Comparison of ENCODE assay signal across 9 mouse cellular contexts in the genomic region with DNA sequence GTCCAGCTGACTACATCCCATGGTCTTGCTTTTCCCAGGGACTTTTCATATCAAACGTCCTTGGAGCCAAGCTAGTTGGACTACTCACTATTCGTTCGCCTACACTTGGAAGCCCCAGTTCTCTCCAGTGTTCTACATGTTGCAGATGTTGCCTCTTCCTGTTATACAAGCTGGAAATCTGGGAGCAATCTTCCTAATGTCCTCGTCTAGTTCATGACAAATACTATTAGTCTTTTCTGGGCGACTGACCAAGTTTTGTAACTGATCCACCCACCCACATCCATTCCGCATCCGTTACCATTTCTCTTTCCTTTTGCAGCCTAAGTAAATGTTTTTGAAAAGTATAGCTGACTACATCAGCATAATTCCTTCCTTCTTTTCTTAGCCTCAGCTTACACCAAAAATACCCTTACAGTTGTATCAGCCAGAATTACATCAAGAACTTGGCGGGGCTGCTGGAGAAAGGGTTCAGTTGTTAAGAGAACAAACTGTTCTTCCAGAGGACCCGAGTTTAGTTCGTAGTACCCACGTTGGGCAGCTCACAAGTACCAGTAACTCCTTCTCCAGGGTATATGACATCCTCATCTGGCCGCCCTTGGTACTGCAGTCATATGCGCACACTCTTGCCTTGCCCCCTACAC.
DNase-seq lines count a peak whose midpoint lies in the region; ATAC-seq and TF ChIP-seq lines count a peak whose summit lies in the region.
"Had no signal": no experiment of that assay in that cellular context is flagged by ENCODE, and none has a peak within 500 bp of the region (broad histone marks: within the 10 kb centered on the region; RNA-seq: fewer than 3 reads in every experiment).

No protein-coding gene starts in this region.

- peak; percentile 64; the same call in 1 of the 2 replicates for ATAC-seq in limb, embryonic 14.5 days (ENCODE audit: low FRiP score, low read depth)
- no peak for ATAC-seq in forebrain, embryonic 11.5 days (replicated peaks; ENCODE audit: low FRiP score)

- H3K27ac ChIP-seq in embryonic fibroblast, embryonic 13.5 days (ENCODE audit: insufficient read depth, low read length), result peak overlapping the region; percentile 91
- no peak overlapping the region for H3K27ac ChIP-seq in limb, embryonic 14.5 days (replicated peaks; ENCODE audit: low read depth, low read length)
- no peak overlapping the region for H3K27ac ChIP-seq in forebrain, embryonic 11.5 days (ENCODE audit: low read depth, low read length)
- H3K27ac ChIP-seq: midbrain, embryonic 12.5 days had no signal

- TF ChIP-seq CTCF in embryonic fibroblast, embryonic 13.5 days (IDR thresholded peaks at IDR 0.05; ENCODE audit: borderline replicate concordance, insufficient read depth, low read length), result peak; percentile 20; the same call in 1 of the 2 replicates

- DNase-seq in R1 (ENCODE audit: low read depth, low spot score), result peak; percentile 51
- DNase-seq in heart, postnatal 4 days, result peak; percentile 58
- peak; percentile 91 for DNase-seq in limb, embryonic 14.5 days (ENCODE audit: low spot score)
- DNase-seq in telencephalon, adult 2 months (ENCODE audit: low read depth, low spot score), result peak; percentile 87
- no peak for DNase-seq in forebrain, embryonic 11.5 days (ENCODE audit: low spot score)
- no peak for DNase-seq in cerebellum, adult 9-10 months
- DNase-seq in ovary, postnatal 36 days (ENCODE audit: low spot score), result no peak

- peak; percentile 33; the same call in 1 of the 2 replicates for TF ChIP-seq POLR2A in embryonic fibroblast, embryonic 13.5 days (IDR thresholded peaks at IDR 0.05; ENCODE audit: low read depth, low read length)
- no peak for TF ChIP-seq POLR2A in limb, embryonic 14.5 days (IDR thresholded peaks at IDR 0.05; ENCODE audit: borderline replicate concordance, extremely low read depth, insufficient read depth, insufficient read length)

- no peaks in the 10 kb centered on the region for H3K36me3 ChIP-seq in limb, embryonic 14.5 days (ENCODE audit: control insufficient read depth, insufficient read depth, low read length)
- no peaks in the 10 kb centered on the region for H3K36me3 ChIP-seq in forebrain, embryonic 11.5 days (ENCODE audit: control insufficient read depth, insufficient read depth, low read length)
- H3K36me3 ChIP-seq: midbrain, embryonic 12.5 days had no signal

- H3K4me1 ChIP-seq in embryonic fibroblast, embryonic 13.5 days (ENCODE audit: control insufficient read depth, insufficient read depth, low read length), result peaks cover 6% of the 10 kb centered on the region
- H3K4me1 ChIP-seq in limb, embryonic 14.5 days (ENCODE audit: control insufficient read depth, insufficient read depth, low read length), result peaks cover 9% of the 10 kb centered on the region; the same call in 1 of the 2 replicates
- no peaks in the 10 kb centered on the region for H3K4me1 ChIP-seq in forebrain, embryonic 11.5 days (replicated peaks; ENCODE audit: control insufficient read depth, insufficient read depth, low read length)
- H3K4me1 ChIP-seq: midbrain, embryonic 12.5 days had no signal

- H3K4me3 ChIP-seq in embryonic fibroblast, embryonic 13.5 days (ENCODE audit: insufficient read depth, low read length), result no peak overlapping the region
- H3K4me3 ChIP-seq in limb, embryonic 14.5 days (replicated peaks; ENCODE audit: low read length), result no peak overlapping the region
- H3K4me3 ChIP-seq in forebrain, embryonic 11.5 days (ENCODE audit: low read depth, low read length), result no peak overlapping the region
- H3K4me3 ChIP-seq: midbrain, embryonic 12.5 days had no signal

- no peak overlapping the region for H3K9ac ChIP-seq in limb, embryonic 14.5 days (ENCODE audit: low read depth, low read length, severe bottlenecking)
- no peak overlapping the region for H3K9ac ChIP-seq in forebrain, embryonic 11.5 days (ENCODE audit: low read length)
- H3K9ac ChIP-seq: midbrain, embryonic 12.5 days had no signal

- 68% methylated on average over 13 of the region's 13 CpGs for WGBS in limb, embryonic 14.5 days
- 88% methylated on average over 13 of the region's 13 CpGs for WGBS in forebrain, embryonic 11.5 days

- no peaks in the 10 kb centered on the region for H3K27me3 ChIP-seq in limb, embryonic 14.5 days (ENCODE audit: control insufficient read depth, insufficient read depth, low read length)
- no peaks in the 10 kb centered on the region for H3K27me3 ChIP-seq in forebrain, embryonic 11.5 days (ENCODE audit: control insufficient read depth, insufficient read depth, low read length)
- H3K27me3 ChIP-seq: midbrain, embryonic 12.5 days had no signal

- no peak overlapping the region for H3K4me2 ChIP-seq in limb, embryonic 14.5 days (replicated peaks; ENCODE audit: low read depth, low read length, severe bottlenecking)
- no peak overlapping the region for H3K4me2 ChIP-seq in forebrain, embryonic 11.5 days (ENCODE audit: low read depth, low read length, severe bottlenecking)
- H3K4me2 ChIP-seq: midbrain, embryonic 12.5 days had no signal

- no peaks in the 10 kb centered on the region for H3K9me3 ChIP-seq in limb, embryonic 14.5 days (ENCODE audit: control insufficient read depth, low read length)
- H3K9me3 ChIP-seq in forebrain, embryonic 11.5 days (ENCODE audit: control insufficient read depth, low read length), result no peaks in the 10 kb centered on the region
- H3K9me3 ChIP-seq: midbrain, embryonic 12.5 days had no signal

Comparison
In these comparisons a context has a peak if more than half of its experiments do, and no peak if none do; other contexts are left out.
1. DNase-seq: peak in R1 (single experiment), heart, postnatal 4 days (single experiment), limb, embryonic 14.5 days (single experiment) and telencephalon, adult 2 months (single experiment); none in forebrain, embryonic 11.5 days (single experiment), cerebellum, adult 9-10 months (single experiment) and ovary, postnatal 36 days (single experiment).